Mouse (Mus musculus): ENCODE results near the gene Fabp3. TPM values are rescaled to one million over a fixed set of nuclear protein-coding genes. Genes with fewer than 3 reads are reported as not detected.

The Fabp3 gene
- polyA plus RNA-seq (2014; fragmentation: Nextera tagmentation; extraction: Ambion mirVana): 89.0 and 117 TPM in 2 replicates

DNA sequence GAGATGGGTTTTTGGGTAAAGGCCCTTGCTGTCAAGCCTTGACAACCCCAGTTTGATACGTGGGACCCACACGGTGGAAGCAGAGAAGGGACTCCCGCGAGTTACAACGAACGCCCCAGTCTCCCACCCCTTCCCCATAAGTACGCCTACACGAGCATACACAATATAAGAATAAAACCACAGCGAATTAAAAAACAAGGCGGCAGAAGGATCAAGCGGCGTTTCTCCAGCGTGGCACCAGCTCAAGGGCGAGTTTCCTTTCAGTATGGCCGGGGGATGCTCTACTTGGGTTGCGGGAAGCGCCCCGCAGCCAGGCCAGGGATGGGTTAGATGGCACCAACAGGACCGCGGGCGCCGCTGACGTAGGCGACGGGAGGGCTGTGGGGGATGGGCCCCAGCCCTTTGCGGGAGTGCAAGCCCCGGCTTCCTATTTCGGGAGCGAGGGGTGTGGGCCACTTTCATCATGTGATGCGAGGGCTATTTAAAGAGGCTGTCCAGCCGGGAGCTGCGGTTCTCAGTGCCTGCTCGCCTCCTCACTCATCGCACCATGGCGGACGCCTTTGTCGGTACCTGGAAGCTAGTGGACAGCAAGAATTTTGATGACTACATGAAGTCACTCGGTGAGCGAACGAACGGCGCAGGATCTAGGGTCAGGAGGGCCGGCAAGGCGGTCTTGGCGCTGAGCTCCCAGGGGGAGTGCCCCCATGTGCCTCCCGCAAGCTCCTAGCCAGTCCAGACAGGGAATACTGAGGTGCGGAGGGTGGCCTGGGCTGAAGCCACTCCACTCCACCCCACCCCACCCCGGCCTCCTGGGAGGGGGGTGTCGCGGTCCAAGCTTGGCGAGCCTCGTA lies at the start of gene Fabp3, which contains the start of gene Gm10570:
Fabp3 (plus strand) TSS at position 365 of the 851 bp plus-strand sequence.
Gm10570 (minus strand) TSS at position 444 of the 851 bp plus-strand sequence.
- Histone ChIP-seq H3K4me3 (ENCODE audit: low read depth, low read length) (peak within 1 kb of the TSS; percentile 50), H3K27ac (replicated peaks; ENCODE audit: low read depth, low read length) (no peak within 1 kb of the TSS), H3K36me3 (ENCODE audit: control insufficient read depth, insufficient read depth, low read length) (no peaks in the 10 kb centered on the region), H3K9ac (ENCODE audit: low read depth, low read length) (peak within 1 kb of the TSS; percentile 56), H3K27me3 (replicated peaks; ENCODE audit: control insufficient read depth, insufficient read depth, low read length) (peaks cover 39% of the 10 kb centered on the region), H3K9me3 (ENCODE audit: control insufficient read depth, low read length) (no peaks in the 10 kb centered on the region), H3K4me1 (ENCODE audit: control insufficient read depth, insufficient read depth, low read length) (0 out of 2 replicates have a peak, but pooled peaks cover 5% of the 10 kb centered on the region), H3K4me2 (ENCODE audit: low read depth, low read length) (peak within 1 kb of the TSS; percentile 94)
- WGBS: under 1% methylated on average over 47 of the region's 52 CpGs
- DNase-seq (ENCODE audit: low spot score) (peak; percentile 60), ATAC-seq (ENCODE audit: low read depth) (peak; percentile 63)

DNA sequence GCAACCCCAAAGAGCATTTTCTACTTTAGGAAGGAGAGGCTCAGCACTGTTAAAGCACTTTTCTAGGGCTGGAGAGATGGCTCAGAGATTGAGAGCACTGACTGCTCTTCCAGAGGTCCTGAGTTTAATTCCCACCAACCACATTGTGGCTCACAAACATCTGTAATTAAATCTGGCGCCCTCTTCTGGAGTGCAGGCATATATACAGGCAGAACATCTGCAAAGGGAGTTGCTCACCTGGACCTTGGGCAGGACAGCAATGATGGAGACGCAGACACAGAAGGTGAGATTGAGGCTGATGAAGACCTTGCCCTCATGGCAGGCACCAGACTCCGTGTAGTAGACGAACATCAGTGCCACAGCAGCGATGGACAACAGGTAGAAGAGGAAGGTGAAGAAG lies 48.0 kb upstream of the Fabp3 start:
- Histone ChIP-seq H3K4me3 (ENCODE audit: low read depth, low read length) (no peak overlapping the region), H3K9ac (ENCODE audit: low read depth, low read length) (no peak overlapping the region), H3K27me3 (replicated peaks; ENCODE audit: control insufficient read depth, insufficient read depth, low read length) (no peaks in the 10 kb centered on the region), H3K36me3 (ENCODE audit: control insufficient read depth, insufficient read depth, low read length) (peaks cover 80% of the 10 kb centered on the region), H3K27ac (replicated peaks; ENCODE audit: low read depth, low read length) (no peak overlapping the region), H3K9me3 (ENCODE audit: control insufficient read depth, low read length) (no peaks in the 10 kb centered on the region), H3K4me2 (ENCODE audit: low read depth, low read length) (no peak overlapping the region), H3K4me1 (ENCODE audit: control insufficient read depth, insufficient read depth, low read length) (peaks cover 4% of the 10 kb centered on the region; the same call in 1 of the 2 replicates)
- 31% methylated on average over 5 of the region's 5 CpGs for WGBS
- DNase-seq (ENCODE audit: low spot score) (no peak), ATAC-seq (ENCODE audit: low read depth) (no peak)

- DNase-seq (ENCODE audit: low spot score) (no peak), ATAC-seq (ENCODE audit: low read depth) (no peak)
- Histone ChIP-seq H3K9ac (ENCODE audit: low read depth, low read length) (no peak overlapping the region), H3K4me2 (ENCODE audit: low read depth, low read length) (no peak overlapping the region), H3K36me3 (ENCODE audit: control insufficient read depth, insufficient read depth, low read length) (peaks cover 50% of the 10 kb centered on the region), H3K4me1 (ENCODE audit: control insufficient read depth, insufficient read depth, low read length) (peaks cover 4% of the 10 kb centered on the region; the same call in 1 of the 2 replicates), H3K4me3 (ENCODE audit: low read depth, low read length) (no peak overlapping the region), H3K9me3 (ENCODE audit: control insufficient read depth, low read length) (no peaks in the 10 kb centered on the region), H3K27me3 (replicated peaks; ENCODE audit: control insufficient read depth, insufficient read depth, low read length) (no peaks in the 10 kb centered on the region), H3K27ac (replicated peaks; ENCODE audit: low read depth, low read length) (no peak overlapping the region)
- 36% methylated on average over 7 of the region's 11 CpGs for WGBS
Measured at GRCm38 (mm10) chr4:130264131-130264530, 44.3 kb upstream of the Fabp3 start.

GRCm38 (mm10) chr4:130264698-130265349 lies 43.6 kb upstream of the Fabp3 start:
- ATAC-seq (ENCODE audit: low read depth) (peak; percentile 69; the same call in 1 of the 2 replicates), DNase-seq (ENCODE audit: low spot score) (peak; percentile 41)
- H3K36me3 ChIP-seq (ENCODE audit: control insufficient read depth, insufficient read depth, low read length): peaks cover 47% of the 10 kb centered on the region
- H3K27ac ChIP-seq (replicated peaks; ENCODE audit: low read depth, low read length): no peak overlapping the region
- H3K4me2 ChIP-seq (ENCODE audit: low read depth, low read length): no peak overlapping the region; the same call in 1 of the 2 replicates
- 24% methylated on average over 24 of the region's 24 CpGs for WGBS
- no peak overlapping the region for H3K4me3 ChIP-seq (ENCODE audit: low read depth, low read length)
- no peak overlapping the region for H3K9ac ChIP-seq (ENCODE audit: low read depth, low read length)
- H3K27me3 ChIP-seq (replicated peaks; ENCODE audit: control insufficient read depth, insufficient read depth, low read length): no peaks in the 10 kb centered on the region
- peaks cover 4% of the 10 kb centered on the region; the same call in 1 of the 2 replicates for H3K4me1 ChIP-seq (ENCODE audit: control insufficient read depth, insufficient read depth, low read length)
- no peaks in the 10 kb centered on the region for H3K9me3 ChIP-seq (ENCODE audit: control insufficient read depth, low read length)

DNA sequence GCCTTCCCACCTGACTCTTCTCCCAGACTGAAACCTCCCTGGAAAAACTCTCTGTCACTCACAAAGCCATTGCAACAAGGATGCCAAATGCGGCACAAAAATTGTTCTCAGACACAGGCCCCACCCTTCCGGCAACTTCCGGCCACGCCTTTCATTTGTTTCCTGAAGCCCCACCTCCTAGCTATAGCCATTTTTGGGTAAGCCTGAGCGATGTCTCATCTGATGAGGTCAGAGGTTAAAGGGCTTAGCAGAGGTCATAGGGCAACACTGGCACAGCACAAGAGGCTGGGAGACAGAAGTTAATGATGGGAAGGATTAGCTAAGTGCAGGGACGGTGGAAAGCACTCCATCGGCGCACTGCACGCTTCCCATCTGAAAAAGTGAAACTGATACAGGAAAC lies 41.8 kb upstream of the Fabp3 start:
- DNase-seq (ENCODE audit: low spot score): no peak
- Histone ChIP-seq H3K27me3 (replicated peaks; ENCODE audit: control insufficient read depth, insufficient read depth, low read length) (no peaks in the 10 kb centered on the region), H3K36me3 (ENCODE audit: control insufficient read depth, insufficient read depth, low read length) (peaks cover 38% of the 10 kb centered on the region), H3K9ac (ENCODE audit: low read depth, low read length) (no peak overlapping the region), H3K9me3 (ENCODE audit: control insufficient read depth, low read length) (no peaks in the 10 kb centered on the region), H3K4me2 (ENCODE audit: low read depth, low read length) (peak overlapping the region; percentile 24; the same call in 1 of the 2 replicates), H3K4me3 (ENCODE audit: low read depth, low read length) (no peak overlapping the region), H3K4me1 (ENCODE audit: control insufficient read depth, insufficient read depth, low read length) (peaks cover 4% of the 10 kb centered on the region; the same call in 1 of the 2 replicates), H3K27ac (replicated peaks; ENCODE audit: low read depth, low read length) (peak overlapping the region; percentile 42; the same call in 1 of the 2 replicates)
- WGBS: 51% methylated on average over 9 of the region's 9 CpGs
- no peak for ATAC-seq (ENCODE audit: low read depth)

GRCm38 (mm10) chr4:130267069-130267468 lies 41.3 kb upstream of the Fabp3 start:
- H3K36me3 ChIP-seq (ENCODE audit: control insufficient read depth, insufficient read depth, low read length): peaks cover 33% of the 10 kb centered on the region
- no peak overlapping the region for H3K9ac ChIP-seq (ENCODE audit: low read depth, low read length)
- H3K27ac ChIP-seq (replicated peaks; ENCODE audit: low read depth, low read length): peak overlapping the region; percentile 42; the same call in 1 of the 2 replicates
- no peaks in the 10 kb centered on the region for H3K9me3 ChIP-seq (ENCODE audit: control insufficient read depth, low read length)
- 69% methylated on average over 7 of the region's 7 CpGs for WGBS
- ATAC-seq (ENCODE audit: low read depth): 0 out of 2 replicates have a peak, but pooled peaks have one; percentile 19
- H3K4me3 ChIP-seq (ENCODE audit: low read depth, low read length): no peak overlapping the region
- peak overlapping the region; percentile 24; the same call in 1 of the 2 replicates for H3K4me2 ChIP-seq (ENCODE audit: low read depth, low read length)
- H3K4me1 ChIP-seq (ENCODE audit: control insufficient read depth, insufficient read depth, low read length): peaks cover 4% of the 10 kb centered on the region; the same call in 1 of the 2 replicates
- H3K27me3 ChIP-seq (replicated peaks; ENCODE audit: control insufficient read depth, insufficient read depth, low read length): no peaks in the 10 kb centered on the region
- no peak for DNase-seq (ENCODE audit: low spot score)

GRCm38 (mm10) chr4:130268736-130269135 lies 39.7 kb upstream of the Fabp3 start:
- no peak overlapping the region for H3K4me3 ChIP-seq (ENCODE audit: low read depth, low read length)
- peaks cover 7% of the 10 kb centered on the region for H3K4me1 ChIP-seq (ENCODE audit: control insufficient read depth, insufficient read depth, low read length)
- H3K9me3 ChIP-seq (ENCODE audit: control insufficient read depth, low read length): no peaks in the 10 kb centered on the region
- H3K27me3 ChIP-seq (replicated peaks; ENCODE audit: control insufficient read depth, insufficient read depth, low read length): no peaks in the 10 kb centered on the region
- no peak overlapping the region for H3K27ac ChIP-seq (replicated peaks; ENCODE audit: low read depth, low read length)
- DNase-seq (ENCODE audit: low spot score) (no peak), ATAC-seq (ENCODE audit: low read depth) (no peak)
- 0 out of 2 replicates have a peak, but pooled peaks cover 17% of the 10 kb centered on the region for H3K36me3 ChIP-seq (ENCODE audit: control insufficient read depth, insufficient read depth, low read length)
- 85% methylated on average over 10 of the region's 10 CpGs for WGBS
- H3K9ac ChIP-seq (ENCODE audit: low read depth, low read length): no peak overlapping the region
- H3K4me2 ChIP-seq (ENCODE audit: low read depth, low read length): no peak overlapping the region

GRCm38 (mm10) chr4:130270089-130270488 lies 38.3 kb upstream of the Fabp3 start:
- H3K36me3 ChIP-seq (ENCODE audit: control insufficient read depth, insufficient read depth, low read length): 0 out of 2 replicates have a peak, but pooled peaks cover 11% of the 10 kb centered on the region
- whole genome bisulfite sequencing: 85% methylated on average over 8 of the region's 8 CpGs
- H3K9ac ChIP-seq (ENCODE audit: low read depth, low read length): no peak overlapping the region
- peaks cover 5% of the 10 kb centered on the region; the same call in 1 of the 2 replicates for H3K4me1 ChIP-seq (ENCODE audit: control insufficient read depth, insufficient read depth, low read length)
- no peak overlapping the region for H3K4me3 ChIP-seq (ENCODE audit: low read depth, low read length)
- H3K4me2 ChIP-seq (ENCODE audit: low read depth, low read length): no peak overlapping the region
- H3K9me3 ChIP-seq (ENCODE audit: control insufficient read depth, low read length): no peaks in the 10 kb centered on the region
- no peaks in the 10 kb centered on the region for H3K27me3 ChIP-seq (replicated peaks; ENCODE audit: control insufficient read depth, insufficient read depth, low read length)
- ATAC-seq (ENCODE audit: low read depth): no peak
- no peak for DNase-seq (ENCODE audit: low spot score)
- H3K27ac ChIP-seq (replicated peaks; ENCODE audit: low read depth, low read length): no peak overlapping the region
